ENCODE assay signal across 8 mouse cellular contexts in the genomic region with DNA sequence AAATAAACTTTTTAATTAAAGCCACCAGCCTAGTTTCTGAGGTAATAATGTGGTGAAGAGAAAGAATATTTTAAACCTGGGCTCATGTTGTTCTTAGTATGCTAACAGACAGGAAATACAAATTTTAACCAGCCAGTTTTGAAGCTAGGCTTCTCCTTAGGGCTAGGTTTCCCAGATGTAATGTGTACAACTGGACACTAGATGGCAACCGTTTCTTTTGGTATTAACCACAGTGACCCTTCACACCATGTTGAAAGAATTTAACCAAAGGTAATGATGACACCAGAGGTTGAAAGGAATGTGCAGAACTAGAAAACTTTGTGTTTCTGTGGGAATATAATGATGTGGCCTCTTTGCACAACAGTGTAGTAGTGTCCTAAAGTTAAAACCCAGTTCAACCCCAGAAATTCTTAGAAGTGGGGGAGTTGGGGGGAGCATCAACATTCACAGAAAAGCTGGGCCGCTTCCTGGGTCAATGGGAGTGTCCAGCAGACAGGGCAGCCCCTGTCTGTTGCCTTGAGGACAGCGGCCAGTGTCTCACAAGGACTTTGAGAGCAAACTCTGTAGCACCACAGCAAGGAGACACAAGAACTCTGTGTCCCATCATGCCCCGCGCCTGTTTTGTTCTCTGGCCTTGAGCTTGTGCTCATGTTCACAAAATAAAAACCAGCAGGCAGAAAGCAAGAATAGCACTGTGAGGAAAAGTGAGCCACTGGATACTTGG. TPM values are rescaled to one million over a fixed set of nuclear protein-coding genes. Genes with fewer than 3 reads are reported as not detected.
DNase-seq lines count a peak whose midpoint lies in the region; ATAC-seq and TF ChIP-seq lines count a peak whose summit lies in the region.

No protein-coding gene starts in this region.

- WGBS in forebrain, embryonic 15.5 days = 66% methylated on average over 5 of the region's 5 CpGs
- WGBS in large intestine, adult 2 months = 62% methylated on average over 5 of the region's 5 CpGs
- WGBS in midbrain, postnatal 0 days = 64% methylated on average over 5 of the region's 5 CpGs

- H3K4me1 ChIP-seq in forebrain, embryonic 15.5 days = peaks cover 31% of the 10 kb centered on the region
- H3K4me1 ChIP-seq in midbrain, postnatal 0 days (ENCODE audit: insufficient read depth, low read length) = 0 out of 2 replicates have a peak, but pooled peaks cover 4% of the 10 kb centered on the region

- H3K9me3 ChIP-seq in forebrain, embryonic 15.5 days = no peaks in the 10 kb centered on the region
- no peaks in the 10 kb centered on the region for H3K9me3 ChIP-seq in midbrain, postnatal 0 days (ENCODE audit: low read length)

- H3K4me3 ChIP-seq in gastrocnemius, adult 2 months = no peak overlapping the region
- no peak overlapping the region for H3K4me3 ChIP-seq in forebrain, embryonic 15.5 days
- no peak overlapping the region for H3K4me3 ChIP-seq in midbrain, postnatal 0 days (ENCODE audit: low read depth, low read length)

- no peak for DNase-seq in gastrocnemius, adult 2 months
- DNase-seq in gastrocnemius, postnatal 36 days = no peak
- DNase-seq in A20 (ENCODE audit: low read depth, low spot score) = peak; percentile 62
- DNase-seq in large intestine, adult 2 months (ENCODE audit: low read depth, low spot score) = peak; percentile 21
- DNase-seq in midbrain, postnatal 0 days (ENCODE audit: low spot score) = peak; percentile 85
- DNase-seq in spleen, adult 18-20 months = no peak

- peak; percentile 64 for ATAC-seq in activated CD4-positive, CD25-positive, alpha-beta regulatory T cell, adult 4 months
- peak; percentile 5; the same call in 1 of the 2 replicates for ATAC-seq in forebrain, embryonic 15.5 days (replicated peaks)
- ATAC-seq in midbrain, postnatal 0 days (ENCODE audit: low FRiP score) = no peak

- intact Hi-C loops in gastrocnemius, adult 2 months (cut with DNase I) = loop anchor here (1.0 kb wide), 1 partner anchor 71 kb away; no protein-coding TSS in a partner anchor
- intact Hi-C loops in gastrocnemius, postnatal 36 days (cut with DNase I) = loop anchor here (2.0 kb wide), 1 partner anchor 70 kb away; no protein-coding TSS in a partner anchor

- no peaks in the 10 kb centered on the region for H3K27me3 ChIP-seq in forebrain, embryonic 15.5 days
- no peaks in the 10 kb centered on the region for H3K27me3 ChIP-seq in midbrain, postnatal 0 days (ENCODE audit: insufficient read depth, low read length)

- TF ChIP-seq CTCF in gastrocnemius, adult 2 months (IDR thresholded peaks at IDR 0.05) = peak; percentile 79
- peak; percentile 83 for TF ChIP-seq CTCF in midbrain, postnatal 0 days (IDR thresholded peaks at IDR 0.05)

- H3K27ac ChIP-seq in gastrocnemius, adult 2 months = peak overlapping the region; percentile 57
- peak overlapping the region; percentile 73; the same call in 1 of the 2 replicates for H3K27ac ChIP-seq in forebrain, embryonic 15.5 days (replicated peaks)
- no peak overlapping the region for H3K27ac ChIP-seq in midbrain, postnatal 0 days (ENCODE audit: low read depth, low read length)

- H3K9ac ChIP-seq in forebrain, embryonic 15.5 days (replicated peaks) = no peak overlapping the region
- no peak overlapping the region for H3K9ac ChIP-seq in midbrain, postnatal 0 days (replicated peaks; ENCODE audit: low read length, poor library complexity, severe bottlenecking)

- 0 out of 2 replicates have a peak, but pooled peaks cover 5% of the 10 kb centered on the region for H3K36me3 ChIP-seq in forebrain, embryonic 15.5 days
- 0 out of 2 replicates have a peak, but pooled peaks cover 3% of the 10 kb centered on the region for H3K36me3 ChIP-seq in midbrain, postnatal 0 days (ENCODE audit: insufficient read depth, low read length)

- no peak overlapping the region for H3K4me2 ChIP-seq in forebrain, embryonic 15.5 days (replicated peaks)
- no peak overlapping the region for H3K4me2 ChIP-seq in midbrain, postnatal 0 days (ENCODE audit: low read depth, low read length, poor library complexity, severe bottlenecking)

RNA-seq across cellular contexts. Expression of a gene that starts 54.6 kb away (rescaled TPM):
- total RNA-seq in gastrocnemius, adult 2 months (2021) = 10 to 100 TPM; 26.1 to 28.6 TPM
- total RNA-seq in gastrocnemius, postnatal 36 days (2021) = 10 to 100 TPM; 21.9 to 22.5 TPM
- under 1 TPM; 0.44 to 0.88 TPM for polyA plus RNA-seq in activated CD4-positive, CD25-positive, alpha-beta regulatory T cell, adult 4 months (2017; shearing (Covaris generic))
- 43.8 and 46.3 TPM in 2 replicates for polyA plus RNA-seq in forebrain, embryonic 15.5 days (2015; fragmentation: Nextera tagmentation; extraction: Ambion mirVana)
- 2.4 and 2.5 TPM in 2 replicates for polyA plus RNA-seq in large intestine, adult 2 months (2012; rRNA removed)
- 44.6 and 46.7 TPM in 2 replicates for total RNA-seq in midbrain, postnatal 0 days (2014; rRNA removed)
- polyA plus RNA-seq in midbrain, postnatal 0 days (2015; fragmentation: Nextera tagmentation; extraction: Ambion mirVana) = 39.5 and 41.5 TPM in 2 replicates

Comparison
In these comparisons a context has a peak if more than half of its experiments do, and no peak if none do; other contexts are left out.
1. DNase-seq: peak in A20 (single experiment), large intestine, adult 2 months (single experiment) and midbrain, postnatal 0 days (single experiment); none in gastrocnemius, adult 2 months (single experiment), gastrocnemius, postnatal 36 days (0 of 2) and spleen, adult 18-20 months (0 of 2).
2. RNA of a gene that starts 54.6 kb away (polyA plus RNA-seq): 43.8 to 46.3 TPM in forebrain, embryonic 15.5 days and 39.5 to 41.5 TPM in midbrain, postnatal 0 days; 2.4 to 2.5 TPM in large intestine, adult 2 months and 0.44 to 0.88 TPM in activated CD4-positive, CD25-positive, alpha-beta regulatory T cell, adult 4 months; every median in the first group is over 10 times any median in the second.